Mouse (Mus musculus) spleen, adult 2 months (tissue): ENCODE results near the gene Ubb.

Source experiments
- CTCF ChIP-seq: fragments of 200-500 bp; IDR thresholded peaks from 2 replicates; pipeline ENCODE4 v1.5.1; 2011; ENCODE audit warnings: mild to moderate bottlenecking, inconsistent platforms; ENCODE audit not compliant: insufficient read depth, insufficient read length, insufficient replicate concordance; ENCODE audit errors: extremely low read depth
- POLR2A ChIP-seq: fragments of 200-500 bp; IDR thresholded peaks from 2 replicates; pipeline ENCODE4 v1.6.1; 2011; ENCODE audit warnings: low read depth, low read length, inconsistent platforms

DNA sequence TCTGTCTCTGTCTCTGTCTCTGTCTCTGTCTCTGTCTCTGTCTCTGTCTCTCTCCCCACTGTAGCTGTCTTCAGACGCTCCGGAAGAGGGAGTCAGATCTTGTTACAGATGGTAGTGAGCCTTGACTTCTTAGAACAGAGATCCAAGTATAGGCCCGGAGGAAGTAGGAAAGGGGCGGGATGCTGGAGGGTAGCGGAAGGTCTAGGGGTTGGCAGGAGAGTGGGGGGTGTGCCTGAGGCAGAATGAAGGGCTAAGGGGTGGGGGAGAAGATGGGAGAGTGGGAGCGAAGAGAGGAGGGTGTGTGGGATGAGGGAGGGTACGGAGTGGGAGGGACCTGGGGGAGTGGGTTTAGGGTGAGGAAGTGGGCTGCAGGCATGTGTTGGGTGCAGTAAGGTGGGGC is 14.8 kb downstream of the Ubb start:
- TF ChIP-seq POLR2A = no peak
- no peak for TF ChIP-seq CTCF
